Mouse (Mus musculus) left cerebral cortex, postnatal 14 days (tissue): ENCODE results near the gene Defb35. TPM values are rescaled to one million over a fixed set of nuclear protein-coding genes. Genes with fewer than 3 reads are reported as not detected.

Source experiments
- total RNA-seq, 2 experiments: library from RNA; stranded (reverse); gene quantifications; 2 replicates each; pipeline ENCODE4 v1.2.3; 2021

The Defb35 gene
- total RNA-seq, 2 experiments from 2014 or later: not detected

Other genes with a start within 250 kb of the Defb35 start
- not detected for gene AY761184, start 234.7 kb upstream of the Defb35 start, total RNA-seq
- gene Defa24, start 203.9 kb upstream of the Defb35 start, total RNA-seq: not detected
- gene Defb50, start 114.8 kb upstream of the Defb35 start, total RNA-seq: not detected
- not detected for gene Defb2, start 98.4 kb upstream of the Defb35 start, total RNA-seq
- not detected for gene Defb10, start 79.5 kb upstream of the Defb35 start, total RNA-seq
- gene Defb9, start 52.9 kb upstream of the Defb35 start, total RNA-seq: not detected
- gene Defb11, start 31.9 kb upstream of the Defb35 start, total RNA-seq: 1 to 10 TPM in 1 of 2 experiments, not detected in 1; 1.5 TPM
- gene Defb15, start 5.6 kb upstream of the Defb35 start, total RNA-seq: not detected
- not detected for gene Defb13, start 8.4 kb downstream of the Defb35 start, total RNA-seq
- not detected for gene Fam90a1a, start 20.4 kb downstream of the Defb35 start, total RNA-seq
- gene Ccdc70, start 31.4 kb downstream of the Defb35 start, total RNA-seq: not detected
- 1 to 10 TPM; 2.5 to 2.9 TPM for gene Atp7b, start 122.0 kb downstream of the Defb35 start, total RNA-seq
- gene Alg11, start 122.4 kb downstream of the Defb35 start, total RNA-seq: 10 to 100 TPM; 28.1 to 32.6 TPM
- under 1 TPM in 1 of 2 experiments, not detected in 1; 0.48 TPM for gene Nek5, start 186.7 kb downstream of the Defb35 start, total RNA-seq
- 1 to 10 TPM; 1.6 to 2.0 TPM for gene Nek3, start 228.1 kb downstream of the Defb35 start, total RNA-seq
- 1 to 10 TPM; 1.3 to 2.2 TPM for gene Ckap2, start 247.5 kb downstream of the Defb35 start, total RNA-seq